Mouse (Mus musculus) lung, postnatal 0 days (tissue): Measurements from ENCODE around the gene Dnaaf1. TPM values are rescaled to one million over a fixed set of nuclear protein-coding genes. Genes with fewer than 3 reads are reported as not detected.

ENCODE experiments used
- ATAC-seq: fragments of 200-750 bp; cut with Nextera tagmentation; 2 replicates; pipeline ENCODE4 v1.8.0; 2017; ENCODE audit warnings: moderate library complexity
- DNase-seq: peaks from one replicate; pipeline ENCODE4 v3.0.0-alpha.2; 2016; ENCODE audit warnings: low spot score
- H3K27ac ChIP-seq: fragments of 300-500 bp; sonication (generic); 2 replicates; pipeline ENCODE4 v1.5.1; 2014; ENCODE audit warnings: antibody characterized with exemption, mild to moderate bottlenecking, low read length, mixed read lengths
- H3K27me3 ChIP-seq: fragments of 300-500 bp; sonication (generic); replicated peaks from 2 replicates; pipeline ENCODE4 v1.6.1; 2014; ENCODE audit warnings: low read length, mixed read lengths; ENCODE audit not compliant: insufficient read depth
- H3K36me3 ChIP-seq: fragments of 300-500 bp; sonication (generic); 2 replicates; pipeline ENCODE4 v1.6.1; 2014; ENCODE audit warnings: low read length, mixed read lengths; ENCODE audit not compliant: insufficient read depth
- H3K4me1 ChIP-seq: fragments of 300-500 bp; sonication (generic); 2 replicates; pipeline ENCODE4 v1.6.1; 2014; ENCODE audit warnings: antibody characterized with exemption, low read depth, low read length, mixed read lengths; ENCODE audit not compliant: insufficient read depth
- H3K4me2 ChIP-seq: fragments of 300-500 bp; sonication (generic); replicated peaks from 2 replicates; pipeline ENCODE4 v1.6.1; 2014; ENCODE audit warnings: low read depth, mild to moderate bottlenecking, low read length, moderate library complexity, mixed read lengths
- H3K4me3 ChIP-seq: fragments of 300-500 bp; sonication (generic); 2 replicates; pipeline ENCODE4 v1.5.1; 2014; ENCODE audit warnings: low read depth, low read length
- H3K9ac ChIP-seq: fragments of 300-500 bp; sonication (generic); replicated peaks from 2 replicates; pipeline ENCODE4 v1.6.1; 2014; ENCODE audit warnings: low read depth, mild to moderate bottlenecking
- H3K9me3 ChIP-seq: fragments of 300-500 bp; sonication (generic); 2 replicates; pipeline ENCODE4 v1.6.1; 2016; ENCODE audit warnings: low read length, mixed read lengths
- CTCF ChIP-seq: IDR thresholded peaks from 2 replicates; pipeline ENCODE4 v1.5.1; 2016; ENCODE audit warnings: antibody characterized with exemption, mild to moderate bottlenecking
- EP300 ChIP-seq: IDR thresholded peaks from 2 replicates; pipeline ENCODE4 v1.6.1; 2016; ENCODE audit warnings: antibody characterized with exemption, mild to moderate bottlenecking, control low read depth
- WGBS: fragments of 180-500 bp; shearing (Covaris S2); extraction: QIAGEN DNeasy Blood & Tissue Kit; methylation state at CpG from one replicate; pipeline ENCODE4 v1.1.7; 2014; 5-methylcytosine and 5-hydroxymethylcytosine counted together
- polyA plus RNA-seq: library from polyadenylated mRNA; unstranded; fragments of >200 nt; fragmentation: Nextera tagmentation; extraction: Ambion mirVana; gene quantifications from 2 replicates; pipeline ENCODE4 v1.2.1, GENCODE M21; 2015

Gene Dnaaf1
- polyA plus RNA-seq, 1 experiment from 2014 or later: 2.9 TPM

GRCm38 (mm10) chr8:119568251-119568650 lies 6.8 kb upstream of the Dnaaf1 start:
- Histone ChIP-seq H3K4me2 (no peak overlapping the region), H3K27me3 (no peaks in the 10 kb centered on the region), H3K36me3 (peaks cover 25% of the 10 kb centered on the region), H3K27ac (no peak overlapping the region), H3K9me3 (no peaks in the 10 kb centered on the region), H3K4me1 (no peaks in the 10 kb centered on the region), H3K4me3 (no peak overlapping the region), H3K9ac (no peak overlapping the region)
- ATAC-seq (no peak), DNase-seq (no peak)
- TF ChIP-seq EP300 (no peak), CTCF (no peak)
- 78% methylated on average over 9 of the region's 9 CpGs for WGBS

- no peak for DNase-seq
- TF ChIP-seq EP300 (no peak), CTCF (no peak)
- Histone ChIP-seq H3K4me1 (no peaks in the 10 kb centered on the region; the same call in 1 of the 2 replicates), H3K27me3 (no peaks in the 10 kb centered on the region), H3K36me3 (peaks cover 18% of the 10 kb centered on the region), H3K9ac (no peak overlapping the region), H3K27ac (no peak overlapping the region), H3K4me2 (no peak overlapping the region), H3K4me3 (no peak overlapping the region), H3K9me3 (no peaks in the 10 kb centered on the region)
- ATAC-seq: no peak
- WGBS: 65% methylated on average over 7 of the region's 7 CpGs
Observed at GRCm38 (mm10) chr8:119568951-119569350, 6.1 kb upstream of the Dnaaf1 start.

- Histone ChIP-seq H3K4me3 (no peak overlapping the region), H3K36me3 (peaks cover 15% of the 10 kb centered on the region), H3K27ac (no peak overlapping the region), H3K9ac (no peak overlapping the region), H3K4me1 (no peaks in the 10 kb centered on the region; the same call in 1 of the 2 replicates), H3K9me3 (no peaks in the 10 kb centered on the region), H3K4me2 (no peak overlapping the region), H3K27me3 (no peaks in the 10 kb centered on the region)
- WGBS: 38% methylated on average over 4 of the region's 4 CpGs
- ATAC-seq: no peak
- no peak for DNase-seq
- no peak for TF ChIP-seq CTCF
- TF ChIP-seq EP300: no peak
Observed at GRCm38 (mm10) chr8:119569881-119570280, 5.2 kb upstream of the Dnaaf1 start.

GRCm38 (mm10) chr8:119571135-119571534 lies 3.9 kb upstream of the Dnaaf1 start:
- peaks cover 4% of the 10 kb centered on the region; the same call in 1 of the 2 replicates for H3K4me1 ChIP-seq
- H3K4me3 ChIP-seq: no peak overlapping the region
- ATAC-seq (no peak), DNase-seq (no peak)
- H3K36me3 ChIP-seq: peaks cover 4% of the 10 kb centered on the region
- peaks cover 9% of the 10 kb centered on the region; the same call in 1 of the 2 replicates for H3K27me3 ChIP-seq
- H3K9me3 ChIP-seq: no peaks in the 10 kb centered on the region
- no peak overlapping the region for H3K27ac ChIP-seq
- H3K9ac ChIP-seq: no peak overlapping the region
- 72% methylated on average over 6 of the region's 6 CpGs for WGBS
- H3K4me2 ChIP-seq: no peak overlapping the region
- no peak for TF ChIP-seq EP300
- TF ChIP-seq CTCF: no peak

GRCm38 (mm10) chr8:119572411-119572810 lies 2.6 kb upstream of the Dnaaf1 start:
- no peak for TF ChIP-seq EP300
- no peak for TF ChIP-seq CTCF
- Histone ChIP-seq H3K9me3 (no peaks in the 10 kb centered on the region), H3K9ac (no peak overlapping the region), H3K4me1 (peaks cover 4% of the 10 kb centered on the region; the same call in 1 of the 2 replicates), H3K27me3 (peaks cover 9% of the 10 kb centered on the region; the same call in 1 of the 2 replicates), H3K4me2 (no peak overlapping the region), H3K4me3 (no peak overlapping the region), H3K27ac (peak overlapping the region; percentile 44; the same call in 1 of the 2 replicates), H3K36me3 (no peaks in the 10 kb centered on the region)
- DNase-seq (peak; percentile 74), ATAC-seq (peak; percentile 62)
- WGBS: 64% methylated on average over 4 of the region's 4 CpGs

GRCm38 (mm10) chr8:119575366-119575726 lies 311 bp downstream of the Dnaaf1 start:
- H3K36me3 ChIP-seq: no peaks in the 10 kb centered on the region
- under 1% methylated on average over 16 of the region's 16 CpGs for WGBS
- no peaks in the 10 kb centered on the region for H3K9me3 ChIP-seq
- H3K4me3 ChIP-seq: peak overlapping the region; percentile 82
- H3K9ac ChIP-seq: no peak overlapping the region; the same call in 1 of the 2 replicates
- ATAC-seq (no peak), DNase-seq (no peak)
- TF ChIP-seq EP300 (no peak), CTCF (no peak)
- H3K4me2 ChIP-seq: peak overlapping the region; percentile 92
- peaks cover 4% of the 10 kb centered on the region; the same call in 1 of the 2 replicates for H3K4me1 ChIP-seq
- H3K27me3 ChIP-seq: peaks cover 9% of the 10 kb centered on the region; the same call in 1 of the 2 replicates
- no peak overlapping the region for H3K27ac ChIP-seq
